Mouse (Mus musculus) lung, postnatal 0 days (tissue): ENCODE measurements at regions not wholly inside any gene's neighbourhood (a gene's known extent, or its start where the extent isn't known, plus 50 kb on each side); places are given as distances from the start of the nearest gene placed in this dataset.

ENCODE experiments used
- CTCF ChIP-seq: IDR thresholded peaks from 2 replicates; pipeline ENCODE4 v1.5.1; 2016; ENCODE audit warnings: antibody characterized with exemption, mild to moderate bottlenecking
- EP300 ChIP-seq: IDR thresholded peaks from 2 replicates; pipeline ENCODE4 v1.6.1; 2016; ENCODE audit warnings: antibody characterized with exemption, mild to moderate bottlenecking, control low read depth

DNA sequence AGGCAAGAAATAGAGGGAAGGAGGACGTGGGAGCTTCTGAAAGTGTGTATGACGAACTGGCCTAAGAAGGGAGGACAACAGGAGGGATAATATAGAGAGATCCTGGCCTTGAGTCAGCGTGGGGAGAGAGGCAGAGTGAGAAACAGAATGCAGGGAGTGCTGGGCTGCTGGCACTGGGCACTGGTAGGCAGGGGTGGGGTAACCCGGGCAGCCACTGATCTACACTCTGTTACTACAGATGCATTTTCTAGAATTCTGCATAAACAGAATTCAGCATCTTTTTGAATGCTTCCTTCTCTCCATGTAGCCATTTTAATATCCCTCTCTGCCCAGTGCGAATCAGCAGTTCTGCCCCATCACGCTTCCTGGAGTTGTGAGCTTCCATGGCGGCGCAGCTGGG is 84.5 kb upstream of the Ankrd55 start:
- no peak for TF ChIP-seq CTCF
- TF ChIP-seq EP300, result no peak
